Mouse (Mus musculus) c-Kit-positive CD71-positive TER-119-positive erythroid progenitor cells, embryonic 14.5 days (primary cell): ENCODE measurements at regions not wholly inside any gene's neighbourhood (a gene's known extent, or its start where the extent isn't known, plus 50 kb on each side); places are given as distances from the start of the nearest gene placed in this dataset.

ENCODE experiments used
- DNase-seq: peaks from one replicate; pipeline ENCODE4 v3.0.0-alpha.2; 2013; ENCODE audit warnings: low spot score

- no peak for DNase-seq
These were observed 187.8 kb upstream of the Adamts9 start for GRCm38 (mm10) chr6:93130946-93131685.

DNA sequence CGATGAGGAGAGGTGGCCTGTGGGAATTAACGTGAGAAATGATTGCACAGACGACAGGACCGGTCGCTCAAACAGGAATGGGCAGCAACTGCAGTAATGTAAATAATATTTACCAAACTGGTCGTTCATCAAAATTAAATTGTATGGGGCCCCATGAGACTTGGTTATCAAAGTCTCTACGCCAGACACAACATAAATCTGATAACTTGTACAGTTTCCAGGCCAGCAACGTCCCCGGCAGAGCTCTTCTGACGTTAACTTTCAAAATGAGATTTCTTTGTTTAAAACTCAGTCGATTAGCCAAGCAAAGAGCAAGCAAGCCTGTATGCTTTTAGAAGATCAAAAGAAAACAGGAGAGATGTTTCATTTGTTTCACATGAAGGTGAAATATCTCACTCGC is 176.2 kb upstream of the Adamts9 start:
- no peak for DNase-seq

DNA sequence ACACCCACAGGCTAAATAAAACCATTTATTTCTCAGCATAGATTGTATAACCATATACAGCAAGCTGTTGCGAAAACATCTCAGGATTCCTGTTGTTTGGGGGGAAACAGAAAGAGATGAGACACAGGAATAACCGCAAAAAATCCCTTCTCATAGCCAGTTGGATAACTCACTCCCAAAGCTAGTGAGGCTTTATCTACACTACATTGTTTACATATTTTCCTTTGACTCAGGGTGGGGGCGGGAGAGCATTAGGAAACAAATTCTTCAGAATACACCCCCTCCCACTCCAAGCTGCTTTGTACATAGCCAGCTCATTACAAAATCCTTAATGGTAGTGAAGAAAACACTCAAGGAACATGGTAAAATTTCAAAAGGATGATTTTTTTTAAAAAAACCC is 170.1 kb upstream of the Adamts9 start:
- no peak for DNase-seq

DNA sequence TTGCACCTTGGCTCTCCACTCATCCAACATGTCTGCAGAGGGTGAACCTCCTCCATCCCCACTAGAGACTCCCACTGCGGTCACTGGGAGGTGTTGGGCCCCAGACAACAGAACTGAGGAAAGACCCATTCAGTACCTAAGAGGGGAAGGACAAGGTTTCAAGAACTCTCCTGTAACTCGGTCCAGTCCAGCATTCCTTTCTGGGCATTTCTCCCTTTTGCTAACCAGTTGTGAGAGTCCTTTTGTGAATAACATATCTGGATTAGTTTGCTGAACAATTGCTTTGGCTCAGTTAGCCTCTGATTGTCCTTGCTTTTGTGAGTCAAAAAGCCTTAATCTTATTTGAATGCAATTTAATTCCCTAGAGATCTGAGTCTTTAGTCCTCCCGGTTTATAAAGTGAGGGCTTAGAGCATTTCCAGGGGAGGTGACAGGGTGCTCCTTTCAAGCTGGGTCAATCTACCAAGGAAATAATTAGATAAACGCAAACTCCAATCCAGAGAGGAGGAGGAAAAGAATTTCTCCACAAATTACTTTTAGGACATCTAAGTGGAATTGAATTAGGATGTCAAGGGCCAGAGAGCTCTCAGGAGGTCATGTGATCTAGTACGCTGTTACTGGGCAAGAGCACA is 151.6 kb upstream of the Adamts9 start:
- DNase-seq: no peak

DNA sequence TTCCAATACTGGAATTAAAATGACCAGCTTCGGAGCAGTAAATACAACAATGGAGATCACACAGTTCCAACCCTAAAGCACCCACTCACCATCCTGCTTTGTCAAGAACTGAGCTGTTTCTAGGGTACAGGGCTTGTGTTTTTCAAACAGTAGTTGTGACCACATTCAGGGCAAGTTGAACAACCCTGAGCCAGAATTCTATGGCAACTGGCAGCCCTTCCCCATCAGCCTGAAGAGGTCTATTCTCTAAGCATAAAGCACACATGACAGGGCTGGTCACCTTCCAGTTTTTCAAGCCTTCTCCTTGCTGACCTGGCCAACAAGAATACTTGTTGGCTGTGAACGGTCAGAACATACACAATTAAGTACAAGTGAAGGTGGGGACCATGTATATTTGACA is 150.5 kb upstream of the Adamts9 start:
- no peak for DNase-seq

DNA sequence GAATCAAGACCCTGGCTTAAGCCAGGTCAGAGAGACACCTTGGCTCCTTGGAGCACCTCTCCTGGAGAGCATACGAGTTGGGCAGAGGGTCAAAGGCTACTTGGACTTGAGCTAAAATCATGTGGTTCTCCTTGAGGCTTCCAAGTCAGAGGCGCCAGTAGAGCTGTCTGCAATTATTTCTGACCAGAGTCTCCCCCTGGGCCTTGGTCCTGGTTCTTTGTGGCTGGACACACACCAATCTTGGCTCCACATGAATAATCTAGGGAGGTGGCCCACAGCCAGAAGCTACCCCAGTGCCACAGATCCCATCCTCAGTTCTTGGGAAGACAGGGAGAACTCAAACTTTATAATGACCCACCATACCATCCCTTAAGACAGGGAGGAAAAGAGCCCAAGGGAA is 144.0 kb upstream of the Adamts9 start:
- no peak for DNase-seq

- DNase-seq: no peak
These were observed 141.0 kb upstream of the Adamts9 start for GRCm38 (mm10) chr6:93084286-93084685.

GRCm38 (mm10) chr6:93083716-93084115 is 140.4 kb upstream of the Adamts9 start:
- DNase-seq: no peak

GRCm38 (mm10) chr6:93082205-93082604 is 138.9 kb upstream of the Adamts9 start:
- DNase-seq: no peak

DNA sequence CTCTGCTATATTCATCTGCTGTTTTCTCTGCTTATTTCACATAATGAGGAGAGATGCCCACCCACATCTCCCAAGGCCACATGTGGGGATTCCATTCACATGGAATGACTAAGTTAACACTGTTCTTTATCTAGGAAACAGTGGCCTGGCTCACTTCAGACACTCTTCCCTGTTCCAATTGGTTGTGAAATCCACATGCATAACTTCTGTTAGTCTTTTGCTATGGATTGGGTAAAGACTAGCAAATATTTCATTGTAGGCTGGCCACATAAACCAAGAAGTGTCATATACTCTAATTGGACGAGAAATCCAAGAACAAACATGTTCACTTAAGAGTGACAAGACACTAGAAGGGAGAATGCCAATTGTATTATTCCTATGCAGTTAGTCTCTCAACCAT is 133.4 kb upstream of the Adamts9 start:
- no peak for DNase-seq

GRCm38 (mm10) chr6:93075867-93076266 is 132.6 kb upstream of the Adamts9 start:
- DNase-seq: no peak

DNA sequence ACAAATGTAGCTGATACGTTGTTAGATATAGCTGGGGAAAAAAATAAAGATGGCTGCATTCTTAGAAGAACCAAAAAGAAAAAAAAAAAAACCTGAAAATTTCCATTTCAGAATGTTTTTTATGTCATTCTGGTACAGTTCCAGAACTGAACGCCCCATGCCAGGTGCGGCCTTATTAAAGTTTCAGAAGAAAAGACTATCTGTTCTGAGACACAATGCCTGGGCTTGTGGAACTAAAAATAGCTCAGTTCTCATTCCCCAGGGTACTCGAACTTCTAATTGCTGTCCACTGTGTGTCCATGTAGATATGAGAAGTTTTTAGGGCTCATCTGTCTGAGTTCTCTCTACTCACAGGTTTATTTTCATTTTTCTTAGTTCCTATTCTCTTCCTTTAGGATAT is 131.7 kb upstream of the Adamts9 start:
- DNase-seq: no peak

- DNase-seq: no peak
These were observed 127.6 kb upstream of the Adamts9 start for GRCm38 (mm10) chr6:93070916-93071315.

- DNase-seq: no peak
These were observed 124.5 kb upstream of the Adamts9 start for GRCm38 (mm10) chr6:93067808-93068207.

- no peak for DNase-seq
These were observed 123.5 kb upstream of the Adamts9 start for GRCm38 (mm10) chr6:93066553-93067376.

- no peak for DNase-seq
These were observed 122.7 kb upstream of the Adamts9 start for GRCm38 (mm10) chr6:93065917-93066552.

DNA sequence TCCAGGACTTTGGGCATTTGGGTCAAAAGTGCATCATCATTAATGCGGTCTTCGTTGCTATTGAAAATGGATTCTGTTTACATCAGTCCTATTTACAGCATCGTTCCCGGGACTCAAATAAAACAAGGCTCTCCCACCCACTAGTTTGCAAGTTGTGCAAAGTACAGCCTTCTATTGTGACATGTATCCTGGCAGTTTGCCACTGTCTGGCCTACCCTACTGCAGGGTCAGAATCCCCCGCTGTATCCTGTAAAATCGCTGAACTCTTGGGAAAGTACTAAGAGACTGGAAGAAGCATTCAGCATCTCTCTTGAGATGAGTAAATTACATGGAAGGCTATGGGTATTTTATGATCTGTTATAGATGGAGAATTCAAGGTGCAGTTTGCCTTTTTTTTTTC is 122.1 kb upstream of the Adamts9 start:
- DNase-seq: no peak

DNA sequence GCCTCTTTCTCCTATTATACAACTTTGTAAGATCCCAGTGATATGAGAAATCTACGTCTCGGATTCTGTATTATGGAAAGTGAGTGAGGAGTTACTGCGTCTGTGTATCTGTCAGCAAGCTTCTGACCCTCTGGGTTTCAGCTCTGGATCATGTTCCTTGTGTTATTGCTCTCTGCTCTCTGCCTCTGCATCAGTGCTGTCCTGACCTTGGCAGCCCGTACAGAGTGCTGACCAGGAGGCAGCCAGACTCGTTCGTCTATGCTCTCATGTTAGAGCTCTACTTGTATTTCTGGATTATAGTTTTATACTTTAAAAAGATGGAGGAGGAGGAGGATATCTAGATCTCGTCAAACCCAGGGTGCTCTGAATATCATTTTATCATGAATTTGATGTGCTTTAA is 121.1 kb upstream of the Adamts9 start:
- DNase-seq: no peak

DNA sequence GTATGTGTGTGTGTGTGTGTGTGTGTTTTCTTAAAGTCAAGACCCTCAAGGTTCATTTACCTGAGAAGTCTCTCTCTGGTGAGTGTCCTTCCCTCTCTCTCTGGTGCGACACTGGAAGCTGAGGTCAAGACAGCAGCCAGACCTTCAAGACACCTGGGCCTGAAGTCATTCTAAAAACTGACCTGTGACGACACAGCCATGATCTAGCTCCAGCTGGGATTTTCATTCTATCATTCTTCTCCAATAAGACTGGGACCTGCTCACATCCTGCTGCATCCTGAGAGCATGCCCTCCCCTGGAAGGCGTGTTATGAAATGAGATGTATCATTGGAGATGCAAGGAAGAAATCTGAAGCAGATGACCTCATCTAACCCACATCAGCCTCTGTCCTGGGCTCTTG is 118.4 kb upstream of the Adamts9 start:
- DNase-seq: no peak

DNA sequence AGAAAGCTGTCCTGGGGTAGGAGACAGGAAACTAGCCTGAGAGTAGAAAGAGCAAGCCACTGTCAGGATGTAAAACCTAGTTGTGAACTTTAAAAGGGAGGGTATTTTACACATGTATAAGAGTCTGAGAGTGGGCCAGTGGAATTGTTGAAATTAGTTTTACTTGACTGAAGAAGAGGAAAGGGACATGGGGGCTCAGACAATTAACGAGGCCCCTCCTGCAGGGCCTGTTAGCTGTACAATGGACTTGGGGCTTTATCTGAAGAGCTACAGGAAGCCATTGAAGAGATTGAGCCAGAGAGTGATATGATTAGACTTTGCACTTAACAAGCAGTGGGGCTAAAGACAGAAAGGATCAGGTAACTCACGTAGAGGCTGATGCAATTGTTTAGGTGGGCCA is 102.2 kb upstream of the Adamts9 start:
- no peak for DNase-seq

- no peak for DNase-seq
These were observed 97.7 kb upstream of the Adamts9 start for GRCm38 (mm10) chr6:93041041-93041440.

DNA sequence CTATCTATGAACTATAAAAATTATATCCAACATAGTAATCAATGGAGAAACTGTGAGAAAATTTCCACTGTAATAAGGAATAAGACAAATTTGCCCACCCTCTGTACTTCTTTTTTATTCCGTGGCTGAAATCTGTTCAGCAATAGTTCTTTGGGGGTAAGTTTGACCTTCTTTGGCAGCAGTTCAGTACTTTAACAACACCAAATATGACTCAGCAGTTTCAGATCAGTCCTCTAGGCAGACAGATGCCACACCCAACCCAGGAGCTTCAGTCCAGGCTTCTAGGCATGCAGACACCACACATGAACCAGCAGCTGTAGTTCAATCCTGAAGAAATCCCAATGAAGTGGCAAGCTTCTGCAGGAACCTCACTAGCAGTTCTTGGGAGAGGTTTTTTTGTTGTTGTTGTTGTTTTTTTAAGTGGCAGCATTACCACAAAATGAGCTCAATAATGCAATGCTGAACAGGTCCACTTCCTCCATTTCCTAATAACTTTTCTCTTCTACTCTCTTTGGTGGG is 88.6 kb upstream of the Adamts9 start:
- no peak for DNase-seq
